Mouse (Mus musculus): ENCODE results near the gene Gm21970. TPM values are rescaled to one million over a fixed set of nuclear protein-coding genes. Genes with fewer than 3 reads are reported as not detected.

Gm21970 gene
- polyA plus RNA-seq (2012; rRNA removed), result not detected in 2 replicates

- H3K4me1 ChIP-seq (ENCODE audit: control insufficient read depth, insufficient read depth, low read length), result no peaks in the 10 kb centered on the region; the same call in 1 of the 2 replicates
- H3K4me3 ChIP-seq (ENCODE audit: insufficient read depth, low read length), result no peak within 1 kb of the TSS
- no peak within 1 kb of the TSS for H3K27ac ChIP-seq (ENCODE audit: insufficient read depth, low read length)
- no peak for TF ChIP-seq CTCF (IDR thresholded peaks at IDR 0.05; ENCODE audit: extremely low read depth, insufficient read depth, low read length)
- TF ChIP-seq POLR2A (IDR thresholded peaks at IDR 0.05; ENCODE audit: extremely low read depth, insufficient read depth, low read length), result no peak
These were observed at the start of gene Gm21970 for GRCm38 (mm10) chr16:91391421-91391820. Gene Gm21970 (plus strand): TSS chr16:91391721.

GRCm38 (mm10) chr16:91346491-91346890 is 45.0 kb upstream of the Gm21970 start:
- TF ChIP-seq CTCF (IDR thresholded peaks at IDR 0.05; ENCODE audit: extremely low read depth, insufficient read depth, low read length) (no peak), POLR2A (IDR thresholded peaks at IDR 0.05; ENCODE audit: extremely low read depth, insufficient read depth, low read length) (no peak)
- Histone ChIP-seq H3K27ac (ENCODE audit: insufficient read depth, low read length) (no peak overlapping the region), H3K4me1 (ENCODE audit: control insufficient read depth, insufficient read depth, low read length) (no peaks in the 10 kb centered on the region), H3K4me3 (ENCODE audit: insufficient read depth, low read length) (no peak overlapping the region)

GRCm38 (mm10) chr16:91347491-91348263 is 43.8 kb upstream of the Gm21970 start:
- no peak overlapping the region for H3K4me3 ChIP-seq (ENCODE audit: insufficient read depth, low read length)
- no peak overlapping the region for H3K27ac ChIP-seq (ENCODE audit: insufficient read depth, low read length)
- no peaks in the 10 kb centered on the region for H3K4me1 ChIP-seq (ENCODE audit: control insufficient read depth, insufficient read depth, low read length)
- TF ChIP-seq POLR2A (IDR thresholded peaks at IDR 0.05; ENCODE audit: extremely low read depth, insufficient read depth, low read length) (no peak), CTCF (IDR thresholded peaks at IDR 0.05; ENCODE audit: extremely low read depth, insufficient read depth, low read length) (no peak)

GRCm38 (mm10) chr16:91348264-91348565 is 43.3 kb upstream of the Gm21970 start:
- Histone ChIP-seq H3K4me1 (ENCODE audit: control insufficient read depth, insufficient read depth, low read length) (no peaks in the 10 kb centered on the region), H3K4me3 (ENCODE audit: insufficient read depth, low read length) (no peak overlapping the region), H3K27ac (ENCODE audit: insufficient read depth, low read length) (no peak overlapping the region)
- TF ChIP-seq CTCF (IDR thresholded peaks at IDR 0.05; ENCODE audit: extremely low read depth, insufficient read depth, low read length) (no peak), POLR2A (IDR thresholded peaks at IDR 0.05; ENCODE audit: extremely low read depth, insufficient read depth, low read length) (no peak)

- Histone ChIP-seq H3K4me3 (ENCODE audit: insufficient read depth, low read length) (no peak overlapping the region), H3K27ac (ENCODE audit: insufficient read depth, low read length) (no peak overlapping the region), H3K4me1 (ENCODE audit: control insufficient read depth, insufficient read depth, low read length) (no peaks in the 10 kb centered on the region)
- no peak for TF ChIP-seq CTCF (IDR thresholded peaks at IDR 0.05; ENCODE audit: extremely low read depth, insufficient read depth, low read length)
- TF ChIP-seq POLR2A (IDR thresholded peaks at IDR 0.05; ENCODE audit: extremely low read depth, insufficient read depth, low read length), result no peak
These were observed 42.8 kb upstream of the Gm21970 start for GRCm38 (mm10) chr16:91348588-91349330.

- no peaks in the 10 kb centered on the region for H3K4me1 ChIP-seq (ENCODE audit: control insufficient read depth, insufficient read depth, low read length)
- peak; percentile 87 for TF ChIP-seq CTCF (IDR thresholded peaks at IDR 0.05; ENCODE audit: extremely low read depth, insufficient read depth, low read length)
- TF ChIP-seq POLR2A (IDR thresholded peaks at IDR 0.05; ENCODE audit: extremely low read depth, insufficient read depth, low read length), result no peak
- H3K27ac ChIP-seq (ENCODE audit: insufficient read depth, low read length), result no peak overlapping the region
- H3K4me3 ChIP-seq (ENCODE audit: insufficient read depth, low read length), result no peak overlapping the region
These were observed 39.4 kb upstream of the Gm21970 start for GRCm38 (mm10) chr16:91352084-91352562.

- H3K4me1 ChIP-seq (ENCODE audit: control insufficient read depth, insufficient read depth, low read length), result no peaks in the 10 kb centered on the region
- H3K27ac ChIP-seq (ENCODE audit: insufficient read depth, low read length), result no peak overlapping the region
- H3K4me3 ChIP-seq (ENCODE audit: insufficient read depth, low read length), result no peak overlapping the region
- TF ChIP-seq CTCF (IDR thresholded peaks at IDR 0.05; ENCODE audit: extremely low read depth, insufficient read depth, low read length) (no peak), POLR2A (IDR thresholded peaks at IDR 0.05; ENCODE audit: extremely low read depth, insufficient read depth, low read length) (no peak)
These were observed 38.8 kb upstream of the Gm21970 start for GRCm38 (mm10) chr16:91352749-91353148.

- Histone ChIP-seq H3K4me1 (ENCODE audit: control insufficient read depth, insufficient read depth, low read length) (no peaks in the 10 kb centered on the region), H3K27ac (ENCODE audit: insufficient read depth, low read length) (no peak overlapping the region), H3K4me3 (ENCODE audit: insufficient read depth, low read length) (no peak overlapping the region)
- TF ChIP-seq POLR2A (IDR thresholded peaks at IDR 0.05; ENCODE audit: extremely low read depth, insufficient read depth, low read length) (no peak), CTCF (IDR thresholded peaks at IDR 0.05; ENCODE audit: extremely low read depth, insufficient read depth, low read length) (no peak)
These were observed 38.3 kb upstream of the Gm21970 start for GRCm38 (mm10) chr16:91353177-91353576.

- no peaks in the 10 kb centered on the region for H3K4me1 ChIP-seq (ENCODE audit: control insufficient read depth, insufficient read depth, low read length)
- TF ChIP-seq CTCF (IDR thresholded peaks at IDR 0.05; ENCODE audit: extremely low read depth, insufficient read depth, low read length) (no peak), POLR2A (IDR thresholded peaks at IDR 0.05; ENCODE audit: extremely low read depth, insufficient read depth, low read length) (no peak)
- H3K4me3 ChIP-seq (ENCODE audit: insufficient read depth, low read length), result no peak overlapping the region
- H3K27ac ChIP-seq (ENCODE audit: insufficient read depth, low read length), result no peak overlapping the region
These were observed 37.9 kb upstream of the Gm21970 start for GRCm38 (mm10) chr16:91353638-91354037.
